Mouse (Mus musculus): ENCODE measurements at regions not wholly inside any gene's neighbourhood (a gene's known extent, or its start where the extent isn't known, plus 50 kb on each side); places are given as distances from the start of the nearest gene placed in this dataset.

DNA sequence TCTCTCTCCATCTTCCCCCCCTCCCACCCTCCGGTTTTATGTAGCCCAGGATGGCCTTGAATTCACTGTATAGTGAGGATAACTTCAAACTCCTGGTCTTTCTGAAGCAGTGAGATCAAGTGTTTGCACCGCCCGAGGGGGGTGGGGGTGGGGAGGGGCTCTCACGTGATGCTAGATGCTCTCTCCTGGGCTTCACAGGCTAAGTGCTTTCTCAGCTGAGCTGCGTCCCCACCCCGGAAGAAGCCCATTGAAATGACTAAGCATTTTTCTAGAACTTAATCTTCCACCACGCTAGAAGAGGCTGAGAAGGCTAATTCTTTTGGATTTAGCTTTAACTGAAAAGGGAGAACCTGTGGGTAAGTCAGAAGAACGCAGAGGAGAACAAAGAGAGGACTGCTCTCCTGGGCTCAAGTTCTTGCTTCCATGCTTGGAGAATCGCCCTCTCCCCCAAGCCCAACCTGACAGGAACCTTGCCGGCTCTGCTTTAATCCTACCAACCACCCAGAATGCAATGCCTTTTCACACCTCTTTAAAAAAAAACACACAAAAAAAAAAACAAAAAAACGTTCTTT, 79.7 kb downstream of the Bbs10 start:
- TF ChIP-seq CTCF (IDR thresholded peaks at IDR 0.05; ENCODE audit: insufficient read depth, low read depth, low read length) (no peak), POLR2A (IDR thresholded peaks at IDR 0.05; ENCODE audit: insufficient read depth, low read depth, low read length) (no peak)
